Mouse (Mus musculus) forebrain, embryonic 10.5 days (tissue): Measurements from ENCODE around the gene Rpa1. TPM values are rescaled to one million over a fixed set of nuclear protein-coding genes. Genes with fewer than 3 reads are reported as not detected.
"Not testable (repeated sequence)": the region's sequence is repeated elsewhere in the genome, so short reads cannot be mapped to it uniquely, and the experiment has no call there.

Experiments
- DNase-seq: peaks from one replicate; pipeline ENCODE4 v3.0.0-alpha.2; 2017; ENCODE audit warnings: low spot score; ENCODE audit errors: extremely low spot score
- H3K27ac ChIP-seq: fragments of 300-500 bp; sonication (generic); 2 replicates; pipeline ENCODE4 v1.5.1; 2016; ENCODE audit warnings: mild to moderate bottlenecking
- H3K27me3 ChIP-seq: fragments of 300-500 bp; sonication (generic); 2 replicates; pipeline ENCODE4 v1.6.1; 2016; ENCODE audit warnings: mild to moderate bottlenecking; ENCODE audit not compliant: poor library complexity, severe bottlenecking
- H3K36me3 ChIP-seq: fragments of 300-500 bp; sonication (generic); replicated peaks from 2 replicates; pipeline ENCODE4 v1.6.1; 2016; ENCODE audit warnings: mild to moderate bottlenecking, moderate library complexity
- H3K4me1 ChIP-seq: fragments of 300-500 bp; sonication (generic); 2 replicates; pipeline ENCODE4 v1.6.1; 2016
- H3K4me3 ChIP-seq: fragments of 300-500 bp; sonication (generic); 2 replicates; pipeline ENCODE4 v1.5.1; 2016; ENCODE audit warnings: mild to moderate bottlenecking, moderate library complexity
- H3K9me3 ChIP-seq: fragments of 300-500 bp; sonication (generic); 2 replicates; pipeline ENCODE4 v1.6.1; 2016; ENCODE audit warnings: mild to moderate bottlenecking, moderate library complexity
- WGBS: fragments of 180-500 bp; shearing (Covaris S2); methylation state at CpG from one replicate; pipeline ENCODE4 v1.1.7; 2016; 5-methylcytosine and 5-hydroxymethylcytosine counted together
- polyA plus RNA-seq: library from polyadenylated mRNA; unstranded; fragments of >200 nt; fragmentation: Nextera tagmentation; extraction: Ambion mirVana; gene quantifications from 2 replicates; pipeline ENCODE4 v1.2.1, GENCODE M21; 2016

Rpa1 gene
- polyA plus RNA-seq, 1 experiment from 2014 or later = 194 TPM

DNA sequence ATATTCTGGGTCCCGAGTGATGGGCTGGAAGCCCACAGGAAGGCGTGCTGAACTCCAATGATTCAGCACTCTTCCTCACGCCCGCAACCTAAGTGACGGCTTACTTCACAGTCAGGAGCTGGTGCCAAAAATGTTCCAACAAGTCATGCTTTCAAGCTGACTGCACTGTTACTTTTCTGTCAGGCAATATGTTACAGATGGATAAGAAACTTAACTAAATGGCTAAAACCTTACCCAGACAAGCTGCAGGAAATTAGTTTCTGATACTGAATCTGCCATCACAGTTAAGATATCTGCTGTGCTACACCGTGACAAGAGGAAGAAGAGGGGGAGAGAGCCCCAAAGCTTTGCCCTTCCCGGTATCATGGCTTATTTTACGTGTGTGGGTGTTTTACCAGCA lies 34.3 kb downstream of the Rpa1 start:
- WGBS = 95% methylated on average over 8 of the region's 8 CpGs
- Histone ChIP-seq H3K27me3 (no peaks in the 10 kb centered on the region), H3K36me3 (peaks cover 99% of the 10 kb centered on the region), H3K27ac (no peak overlapping the region), H3K4me1 (no peaks in the 10 kb centered on the region), H3K4me3 (no peak overlapping the region), H3K9me3 (no peaks in the 10 kb centered on the region)
- no peak for DNase-seq

DNA sequence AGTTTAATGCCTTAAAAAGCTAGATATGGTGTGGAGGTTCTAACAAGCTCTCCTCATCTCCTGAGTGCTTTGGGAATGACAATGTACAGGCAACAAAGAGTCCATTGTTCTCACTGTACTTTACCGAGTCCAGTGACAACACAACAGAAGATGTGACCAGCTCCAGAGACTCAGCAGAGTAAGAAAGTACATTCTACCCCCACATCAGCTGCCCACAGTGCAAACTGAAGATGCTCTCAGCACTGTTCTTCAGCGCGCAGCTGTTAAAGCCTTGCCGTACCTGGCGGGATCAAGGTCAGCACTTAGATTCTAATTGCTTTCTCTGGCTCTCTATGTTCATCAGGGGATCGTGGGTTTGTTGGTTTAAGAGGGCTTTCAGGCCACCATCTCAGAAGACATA lies 36.4 kb downstream of the Rpa1 start:
- H3K9me3 ChIP-seq = no peaks in the 10 kb centered on the region
- H3K4me1 ChIP-seq = no peaks in the 10 kb centered on the region
- DNase-seq = no peak
- peaks cover 99% of the 10 kb centered on the region for H3K36me3 ChIP-seq
- H3K27me3 ChIP-seq = no peaks in the 10 kb centered on the region
- no peak overlapping the region for H3K27ac ChIP-seq
- 91% methylated on average over 6 of the region's 6 CpGs for WGBS
- H3K4me3 ChIP-seq = no peak overlapping the region

- 89% methylated on average over 8 of the region's 8 CpGs for WGBS
- no peak for DNase-seq
- H3K27ac ChIP-seq = no peak overlapping the region
- peaks cover 99% of the 10 kb centered on the region for H3K36me3 ChIP-seq
- no peaks in the 10 kb centered on the region for H3K27me3 ChIP-seq
- H3K9me3 ChIP-seq = no peaks in the 10 kb centered on the region
- H3K4me3 ChIP-seq = no peak overlapping the region
- no peaks in the 10 kb centered on the region for H3K4me1 ChIP-seq
Measured at GRCm38 (mm10) chr11:75310813-75311212, 37.3 kb downstream of the Rpa1 start.

GRCm38 (mm10) chr11:75308650-75309049 lies 39.5 kb downstream of the Rpa1 start:
- no peaks in the 10 kb centered on the region for H3K9me3 ChIP-seq
- H3K27ac ChIP-seq = no peak overlapping the region
- H3K4me1 ChIP-seq = no peaks in the 10 kb centered on the region
- peaks cover 98% of the 10 kb centered on the region for H3K36me3 ChIP-seq
- no peak overlapping the region for H3K4me3 ChIP-seq
- H3K27me3 ChIP-seq = no peaks in the 10 kb centered on the region
- DNase-seq = no peak
- 85% methylated on average over 4 of the region's 4 CpGs for WGBS

DNA sequence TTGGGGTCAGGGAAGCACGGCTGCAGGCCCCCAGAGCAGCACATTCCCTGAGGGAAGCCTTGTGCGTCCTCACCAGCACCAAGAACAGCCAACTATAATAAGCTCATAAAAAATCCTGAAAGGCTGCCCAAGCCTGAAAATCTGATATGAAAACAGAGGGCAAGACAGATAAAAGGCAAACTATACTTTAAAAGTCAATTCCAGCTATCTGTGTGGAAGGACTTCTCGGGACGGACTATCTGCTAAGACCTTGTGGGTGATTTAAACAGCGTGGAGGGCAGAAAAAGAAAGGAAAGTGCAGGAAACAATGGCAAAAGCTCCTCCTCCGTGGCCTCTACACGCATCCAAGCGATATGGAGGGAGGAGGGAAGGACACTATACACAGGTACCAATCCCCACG lies 43.3 kb downstream of the Rpa1 start:
- H3K27ac ChIP-seq = no peak overlapping the region
- H3K27me3 ChIP-seq = no peaks in the 10 kb centered on the region
- peaks cover 98% of the 10 kb centered on the region for H3K36me3 ChIP-seq
- no peaks in the 10 kb centered on the region for H3K9me3 ChIP-seq
- H3K4me3 ChIP-seq = no peak overlapping the region
- H3K4me1 ChIP-seq = no peaks in the 10 kb centered on the region
- DNase-seq = no peak
- WGBS = 93% methylated on average over 9 of the region's 9 CpGs

DNA sequence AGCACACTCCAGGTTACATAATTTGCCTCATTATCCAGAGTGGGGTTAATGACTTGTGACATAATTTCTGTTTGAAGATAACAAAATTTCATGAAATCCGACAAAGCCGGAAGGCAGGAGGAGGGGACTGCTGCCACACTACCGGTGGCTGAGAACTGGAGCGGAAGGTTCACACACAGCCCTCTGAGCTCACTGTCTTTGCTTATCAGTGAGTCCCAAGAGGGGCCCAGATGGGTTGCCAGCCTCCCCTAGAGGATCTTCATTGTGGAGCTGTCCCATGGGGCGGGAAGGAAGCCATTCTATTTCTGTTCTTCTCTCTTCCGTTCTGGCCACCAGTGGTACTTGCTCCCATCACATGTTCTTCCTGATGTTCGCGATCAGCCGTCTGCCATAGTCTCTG lies 47.2 kb downstream of the Rpa1 start:
- Histone ChIP-seq H3K27ac (no peak overlapping the region), H3K27me3 (no peaks in the 10 kb centered on the region), H3K36me3 (peaks cover 68% of the 10 kb centered on the region), H3K9me3 (no peaks in the 10 kb centered on the region), H3K4me3 (no peak overlapping the region), H3K4me1 (no peaks in the 10 kb centered on the region)
- WGBS = 92% methylated on average over 9 of the region's 9 CpGs
- DNase-seq = no peak

DNA sequence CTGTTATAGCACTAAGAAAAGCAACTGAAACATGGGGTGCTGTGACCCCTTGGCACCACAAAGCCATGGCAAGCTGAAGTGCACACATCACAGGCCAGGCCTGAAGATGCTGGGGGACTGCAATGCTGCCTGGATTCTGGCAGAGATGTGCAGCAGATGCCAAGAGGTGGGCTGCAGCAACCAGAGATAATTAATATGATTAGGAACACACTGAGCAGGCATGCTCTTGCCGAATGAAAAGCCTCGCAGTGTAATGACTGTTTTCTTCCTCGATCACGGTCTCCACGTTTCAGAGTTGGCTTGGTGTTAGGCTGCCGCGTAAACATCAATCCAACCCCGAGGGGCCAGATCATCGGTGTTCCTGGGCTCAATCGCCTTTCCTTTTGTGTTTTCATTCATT lies 48.3 kb downstream of the Rpa1 start:
- Histone ChIP-seq H3K27me3 (peaks cover 2% of the 10 kb centered on the region; the same call in 1 of the 2 replicates), H3K36me3 (peaks cover 56% of the 10 kb centered on the region), H3K27ac (no peak overlapping the region), H3K4me1 (no peaks in the 10 kb centered on the region), H3K4me3 (no peak overlapping the region), H3K9me3 (no peaks in the 10 kb centered on the region)
- no peak for DNase-seq
- WGBS = 91% methylated on average over 10 of the region's 10 CpGs

DNA sequence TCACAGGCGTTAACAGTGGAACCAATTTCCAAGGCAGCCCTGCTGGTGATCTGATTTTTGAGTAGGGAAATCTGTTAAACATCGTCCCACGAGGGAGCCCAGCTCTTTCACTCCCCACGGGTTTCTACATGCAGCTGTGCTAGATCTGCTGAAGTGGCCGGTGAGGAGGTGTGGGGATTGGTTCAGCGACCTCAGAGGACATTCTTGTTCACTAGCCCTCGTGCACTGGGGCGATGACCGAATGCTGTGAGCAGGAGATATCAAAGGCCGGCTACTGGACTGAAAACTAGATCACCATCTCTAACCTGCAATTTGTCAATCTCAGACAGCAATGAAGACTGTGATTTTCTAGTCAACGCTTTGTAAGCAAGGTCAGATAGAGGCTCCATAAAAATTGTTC lies 49.6 kb downstream of the Rpa1 start:
- no peak overlapping the region for H3K4me3 ChIP-seq
- peaks cover 15% of the 10 kb centered on the region for H3K27me3 ChIP-seq
- DNase-seq = no peak
- H3K4me1 ChIP-seq = peaks cover 12% of the 10 kb centered on the region
- whole genome bisulfite sequencing = 69% methylated on average over 11 of the region's 11 CpGs
- peaks cover 44% of the 10 kb centered on the region for H3K36me3 ChIP-seq
- no peak overlapping the region for H3K27ac ChIP-seq
- H3K9me3 ChIP-seq = no peaks in the 10 kb centered on the region

- no peaks in the 10 kb centered on the region for H3K9me3 ChIP-seq
- no peak overlapping the region for H3K27ac ChIP-seq
- H3K4me3 ChIP-seq = no peak overlapping the region
- H3K36me3 ChIP-seq = peaks cover 36% of the 10 kb centered on the region
- H3K4me1 ChIP-seq = peaks cover 20% of the 10 kb centered on the region
- WGBS = 81% methylated on average over 9 of the region's 9 CpGs
- peaks cover 23% of the 10 kb centered on the region for H3K27me3 ChIP-seq
- DNase-seq = no peak
Measured at GRCm38 (mm10) chr11:75297631-75298030, 50.5 kb downstream of the Rpa1 start.

DNA sequence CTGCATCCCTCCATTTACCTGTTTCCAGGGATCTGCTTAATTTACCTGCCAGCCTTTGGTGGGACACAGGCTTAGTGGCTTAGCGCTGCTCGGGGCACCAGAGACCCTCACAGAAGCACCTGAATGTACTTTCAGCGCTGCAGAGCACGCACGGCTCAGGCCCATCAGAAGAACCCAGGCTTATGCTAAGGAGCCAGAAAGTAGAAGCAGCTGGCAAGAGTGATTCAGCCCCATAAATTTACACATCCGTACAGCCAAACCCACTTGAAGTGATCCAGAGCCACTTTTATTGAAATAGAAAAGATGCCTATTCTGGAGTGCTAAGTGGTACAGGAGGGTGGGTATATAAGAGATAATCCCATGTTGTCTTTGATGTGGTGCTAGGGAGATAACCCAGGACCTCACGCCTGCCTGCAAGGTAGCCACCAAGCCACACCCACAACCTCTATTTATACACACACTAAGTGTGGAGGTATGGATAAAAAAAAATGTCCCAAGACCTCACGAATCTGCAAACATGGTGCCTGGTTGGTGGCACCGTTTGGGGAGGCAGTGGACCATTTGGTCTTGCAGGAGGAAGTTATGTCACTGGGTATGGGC lies 51.6 kb downstream of the Rpa1 start:
- DNase-seq = no peak
- no peak overlapping the region for H3K27ac ChIP-seq
- peaks cover 25% of the 10 kb centered on the region for H3K36me3 ChIP-seq
- peaks cover 32% of the 10 kb centered on the region for H3K4me1 ChIP-seq
- H3K4me3 ChIP-seq = no peak overlapping the region
- WGBS = 86% methylated on average over 9 of the region's 9 CpGs
- H3K9me3 ChIP-seq = no peaks in the 10 kb centered on the region
- peaks cover 34% of the 10 kb centered on the region for H3K27me3 ChIP-seq

DNA sequence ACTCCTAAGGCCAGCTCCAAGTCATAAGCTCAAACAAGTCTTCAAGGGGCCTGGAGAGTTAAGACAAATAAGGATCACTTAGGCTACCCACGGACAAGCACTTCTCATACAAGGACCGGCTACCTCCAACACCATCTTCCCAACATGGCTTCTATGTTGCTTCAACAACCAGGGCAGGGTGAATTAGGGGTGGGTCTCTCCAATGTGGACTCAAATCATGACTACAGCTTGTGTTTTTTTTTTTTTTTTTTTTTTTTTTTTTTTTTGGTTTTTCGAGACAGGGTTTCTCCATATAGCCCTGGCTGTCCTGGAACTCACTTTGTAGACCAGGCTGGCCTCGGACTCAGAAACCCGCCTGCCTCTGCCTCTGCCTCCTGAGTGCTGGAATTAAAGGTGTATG lies 52.6 kb downstream of the Rpa1 start:
- H3K27me3 ChIP-seq = peaks cover 40% of the 10 kb centered on the region
- H3K27ac ChIP-seq, H3K4me3 ChIP-seq, H3K9me3 ChIP-seq, DNase-seq: not testable (repeated sequence)
- WGBS = 89% methylated on average over 5 of the region's 5 CpGs
- H3K36me3 ChIP-seq = peaks cover 15% of the 10 kb centered on the region
- peaks cover 40% of the 10 kb centered on the region for H3K4me1 ChIP-seq

DNA sequence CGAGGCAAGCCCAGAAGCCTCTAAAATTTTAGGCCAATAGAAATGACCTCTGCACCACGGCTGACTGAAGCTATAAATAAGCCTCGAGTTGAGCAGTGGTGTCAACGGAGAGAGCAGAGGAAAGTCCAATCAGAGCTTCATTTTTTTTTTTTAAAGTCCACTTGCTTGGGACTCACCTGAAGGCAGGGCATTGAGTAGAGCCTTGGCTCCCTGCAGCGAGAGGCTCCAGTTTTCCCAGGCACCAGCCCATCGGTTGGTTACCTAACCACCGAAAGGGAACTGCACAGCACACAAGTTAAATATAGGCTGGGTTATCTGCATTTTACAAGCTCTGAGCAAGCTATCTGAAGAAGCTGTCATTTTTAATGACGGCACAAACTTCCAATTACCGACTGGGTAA lies 53.3 kb downstream of the Rpa1 start:
- no peak for DNase-seq
- no peaks in the 10 kb centered on the region for H3K9me3 ChIP-seq
- no peak overlapping the region for H3K4me3 ChIP-seq
- no peak overlapping the region for H3K27ac ChIP-seq
- peaks cover 40% of the 10 kb centered on the region for H3K4me1 ChIP-seq
- WGBS = 81% methylated on average over 9 of the region's 9 CpGs
- peaks cover 40% of the 10 kb centered on the region for H3K27me3 ChIP-seq
- peaks cover 8% of the 10 kb centered on the region for H3K36me3 ChIP-seq

GRCm38 (mm10) chr11:75293852-75294361 lies 54.2 kb downstream of the Rpa1 start:
- peaks cover 40% of the 10 kb centered on the region for H3K4me1 ChIP-seq
- WGBS = 58% methylated on average over 21 of the region's 21 CpGs
- DNase-seq = no peak
- no peaks in the 10 kb centered on the region for H3K36me3 ChIP-seq
- H3K9me3 ChIP-seq = no peaks in the 10 kb centered on the region
- no peak overlapping the region for H3K4me3 ChIP-seq
- peaks cover 43% of the 10 kb centered on the region for H3K27me3 ChIP-seq
- H3K27ac ChIP-seq = no peak overlapping the region

GRCm38 (mm10) chr11:75292281-75292680 lies 55.8 kb downstream of the Rpa1 start:
- Histone ChIP-seq H3K27ac (no peak overlapping the region), H3K4me1 (peaks cover 40% of the 10 kb centered on the region), H3K4me3 (no peak overlapping the region), H3K36me3 (no peaks in the 10 kb centered on the region), H3K9me3 (no peaks in the 10 kb centered on the region), H3K27me3 (peaks cover 49% of the 10 kb centered on the region)
- DNase-seq = no peak
- 80% methylated on average over 7 of the region's 7 CpGs for WGBS
